Mouse (Mus musculus): ENCODE results near the gene Bri3bp.

DNA sequence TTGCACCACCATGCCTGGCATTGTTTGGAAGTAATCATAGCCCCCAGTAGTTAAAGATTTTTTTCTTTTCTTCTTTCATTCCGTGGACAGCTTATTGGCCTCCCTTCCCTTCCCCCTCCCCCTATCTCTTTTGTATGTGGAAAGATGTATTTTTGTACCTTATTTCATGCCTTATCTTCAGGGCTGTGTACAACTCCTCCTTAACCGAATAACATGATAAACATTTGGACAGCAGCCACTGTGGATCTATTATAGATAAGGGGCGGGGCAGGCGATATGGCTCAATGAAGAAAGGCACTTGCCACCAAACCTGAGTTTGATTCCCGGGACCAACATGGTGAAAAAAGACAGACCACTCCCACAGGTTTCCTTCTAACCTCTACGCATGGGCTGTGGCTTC lies 16.2 kb downstream of the Bri3bp start:
- no peak for TF ChIP-seq POLR2A (IDR thresholded peaks at IDR 0.05; ENCODE audit: low read depth, low read length)
- no peak for TF ChIP-seq CTCF (IDR thresholded peaks at IDR 0.05; ENCODE audit: extremely low read depth, insufficient read depth, insufficient read length, insufficient replicate concordance)

Measured in spleen, adult 2 months (tissue).